Mouse (Mus musculus) left cerebral cortex, adult 8-10 months (tissue): ENCODE results near the gene Rnpepl1. TPM values are rescaled to one million over a fixed set of nuclear protein-coding genes. Genes with fewer than 3 reads are reported as not detected.
A peak's percentile ranks its signal among the peaks of the same experiment; 100 is the strongest.

Experiments
- DNase-seq, 2 experiments: peaks; one replicate each; pipeline ENCODE4 v3.0.0; 2022; ENCODE audit warnings: low spot score in 2 of 2
- total RNA-seq, 4 experiments: library from RNA; stranded (reverse); gene quantifications; 2 replicates each; pipeline ENCODE4 v1.2.4; 2022

Gene Rnpepl1
- total RNA-seq, 4 experiments from 2014 or later = 34.8 to 42.8 (median 36.7) TPM

- DNase-seq = peak; percentile 64 to 87
Observed at GRCm38 (mm10) chr1:92906779-92907631, 3.6 kb upstream of the Rnpepl1 start, which contains the start of gene Dusp28. TSS of gene Dusp28 (plus strand) at chr1:92906981.

GRCm38 (mm10) chr1:92907632-92908360 is 2.8 kb upstream of the Rnpepl1 start:
- DNase-seq = no peak

DNA sequence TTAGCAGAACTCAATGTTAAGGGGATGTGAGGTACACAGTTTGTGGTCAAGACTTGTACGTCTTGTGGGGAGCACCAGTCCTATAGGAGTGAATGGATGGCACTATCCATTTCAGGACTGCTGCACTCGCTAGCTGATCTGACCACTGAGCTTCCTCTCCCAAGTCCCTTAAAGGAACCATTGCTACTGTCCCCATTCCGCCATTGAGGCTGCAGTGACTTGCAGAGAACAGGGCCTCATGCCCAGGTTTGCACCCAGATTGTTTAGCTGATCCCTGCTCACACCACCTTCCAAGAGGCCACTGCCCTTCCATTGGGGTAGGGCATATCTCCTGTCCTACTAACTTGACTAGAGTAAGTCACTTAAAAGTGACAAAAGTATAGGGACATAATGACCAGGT is 1.9 kb upstream of the Rnpepl1 start:
- no peak for DNase-seq

DNA sequence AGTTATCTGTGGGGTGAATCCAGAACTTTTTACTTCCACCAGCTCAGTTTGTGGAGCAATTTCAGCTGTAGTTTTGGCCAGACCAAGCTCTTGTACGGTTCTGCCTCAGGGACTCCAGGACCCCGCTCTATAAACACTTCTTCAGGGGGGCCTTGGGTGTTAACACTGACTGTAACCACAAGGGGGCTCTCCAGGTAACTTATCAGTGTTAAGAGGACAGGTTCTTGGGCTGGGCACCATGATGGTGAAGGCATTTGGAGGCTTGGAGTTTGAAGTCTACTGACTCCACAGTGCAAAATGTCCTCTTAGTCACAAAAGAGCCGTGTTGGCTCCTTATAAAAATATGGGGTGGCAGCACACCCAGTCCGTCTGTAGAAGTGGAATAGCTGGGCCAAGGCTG is 1.5 kb upstream of the Rnpepl1 start:
- DNase-seq = no peak

GRCm38 (mm10) chr1:92910925-92911720 is 540 bp downstream of the Rnpepl1 start:
- DNase-seq = peak; percentile 51 to 64

GRCm38 (mm10) chr1:92911721-92912138 is 1.1 kb downstream of the Rnpepl1 start:
- DNase-seq = no peak

DNA sequence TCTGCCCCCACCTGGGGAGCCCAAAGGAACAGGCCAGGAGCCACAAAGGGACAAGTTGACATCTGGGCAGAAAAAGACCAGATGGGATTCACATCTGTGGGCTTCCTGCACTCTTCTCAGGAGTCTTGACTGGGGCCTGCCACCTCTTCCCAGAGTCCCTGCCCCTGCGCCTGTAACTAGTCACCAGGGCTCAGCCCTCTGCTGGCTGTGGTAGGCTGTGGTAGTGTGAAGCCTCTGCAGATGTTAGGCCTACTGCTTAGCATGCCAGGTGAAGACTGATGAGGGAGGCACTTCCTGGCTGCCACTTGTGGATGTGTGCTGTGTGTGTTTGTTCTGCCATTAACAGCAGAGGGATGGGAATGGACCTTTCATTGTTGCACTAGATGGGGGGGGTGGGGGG is 1.7 kb downstream of the Rnpepl1 start:
- DNase-seq = no peak

GRCm38 (mm10) chr1:92914239-92914638 is 3.7 kb downstream of the Rnpepl1 start:
- DNase-seq = no peak

GRCm38 (mm10) chr1:92914993-92915392 is 4.4 kb downstream of the Rnpepl1 start:
- DNase-seq = no peak

- DNase-seq = no peak
Observed at GRCm38 (mm10) chr1:92916725-92917124, 6.1 kb downstream of the Rnpepl1 start.

- DNase-seq = no peak
Observed at GRCm38 (mm10) chr1:92919151-92919550, 8.6 kb downstream of the Rnpepl1 start.

DNA sequence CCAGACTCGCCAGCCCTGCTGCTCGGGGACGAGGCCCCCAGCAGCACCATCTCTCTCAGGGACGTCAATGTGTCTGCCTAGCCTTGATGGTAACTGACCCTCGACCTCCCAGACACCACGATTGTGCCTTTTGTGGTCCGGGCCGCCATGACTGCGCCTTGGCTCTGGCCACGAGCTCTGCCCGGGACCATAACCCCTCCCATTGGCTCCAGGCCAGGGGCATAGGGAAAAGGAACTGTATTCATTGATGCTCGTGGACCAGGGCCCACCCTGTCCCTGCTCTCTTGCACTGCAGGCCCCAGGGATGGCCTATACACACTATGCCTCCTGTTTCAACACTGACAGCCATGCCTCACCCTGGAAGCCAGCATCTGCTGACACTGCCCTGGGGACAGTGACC is 9.2 kb downstream of the Rnpepl1 start:
- DNase-seq = no peak

DNA sequence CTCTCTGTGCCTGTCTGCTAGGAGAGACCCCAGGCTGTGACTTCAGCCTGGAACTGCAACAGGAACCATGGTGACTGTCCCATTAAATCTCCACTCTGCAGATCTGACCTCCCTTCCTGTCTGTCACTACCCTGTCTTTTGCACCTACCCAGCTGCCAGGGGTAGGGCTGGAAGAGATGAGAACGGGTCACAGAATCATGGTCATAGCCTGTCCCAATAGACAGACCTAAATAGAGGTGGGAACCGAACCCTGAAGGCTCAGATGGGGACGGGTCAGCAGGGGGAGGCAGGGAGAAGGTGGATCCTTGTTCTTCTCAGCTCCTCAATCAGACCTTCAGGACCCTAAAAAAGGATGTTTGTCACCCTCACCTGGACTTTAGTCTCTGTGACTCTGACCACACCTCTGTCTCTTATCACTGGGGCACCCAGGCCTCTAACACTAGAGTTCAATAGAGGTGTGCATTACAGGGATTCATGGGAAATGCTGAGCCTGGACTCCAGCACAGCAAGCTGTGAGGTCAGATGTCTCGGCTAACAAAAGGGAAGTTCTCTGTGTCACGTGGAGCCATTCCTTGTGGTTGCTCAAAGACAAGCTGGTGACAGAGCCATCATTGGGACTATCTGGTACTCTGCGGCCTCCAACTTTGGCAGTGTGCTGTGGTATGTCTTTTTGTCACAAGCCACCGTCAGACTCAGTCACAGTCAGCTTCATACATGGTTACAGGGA is 10.1 kb downstream of the Rnpepl1 start:
- no peak for DNase-seq

- no peak for DNase-seq
Observed at GRCm38 (mm10) chr1:92921496-92921895, 10.9 kb downstream of the Rnpepl1 start.

DNA sequence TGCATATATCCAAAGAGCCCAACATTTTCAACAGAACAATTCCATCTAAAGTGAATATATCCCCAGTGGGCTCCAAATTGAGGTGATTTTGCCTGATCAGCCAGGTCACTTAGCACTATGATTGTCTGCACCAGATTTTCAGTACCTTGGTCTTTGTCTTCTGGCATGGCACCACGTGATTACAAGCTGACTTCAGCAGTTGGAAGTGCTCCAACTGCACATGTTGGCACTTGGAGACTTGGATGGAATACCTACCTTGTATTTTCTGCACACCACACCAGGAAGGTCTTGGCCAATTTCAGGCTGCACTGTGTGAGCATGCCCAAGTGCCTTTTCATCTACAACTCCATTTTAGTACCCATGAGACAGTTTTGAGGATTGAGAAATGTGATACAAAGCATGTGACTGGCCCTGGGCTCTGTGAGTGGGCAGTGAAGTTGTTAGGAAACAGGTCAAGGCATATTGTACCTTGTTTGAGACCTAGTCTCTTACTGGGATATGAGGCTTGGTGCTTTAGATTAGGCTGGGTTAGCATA is 19.7 kb downstream of the Rnpepl1 start:
- no peak for DNase-seq

DNA sequence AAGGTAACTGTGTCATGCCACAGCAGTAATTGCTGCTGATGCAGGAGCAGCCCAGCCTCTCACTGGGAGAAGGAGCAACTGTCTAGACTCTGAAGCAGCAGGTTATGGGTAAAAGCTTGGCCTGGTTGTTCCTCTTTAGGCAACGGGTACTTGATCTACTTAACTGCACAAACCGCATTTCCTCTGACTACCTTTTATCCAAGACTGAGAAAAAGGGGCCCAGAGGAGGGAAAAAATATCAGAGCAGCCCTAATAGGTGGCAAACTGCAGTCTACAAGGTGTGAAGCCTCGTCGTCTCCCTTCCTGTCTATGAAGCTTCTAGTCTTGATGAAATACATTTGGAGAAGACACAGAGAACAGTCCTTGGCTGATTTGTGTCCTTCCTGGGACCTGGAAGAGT is 23.0 kb downstream of the Rnpepl1 start:
- DNase-seq = no peak

GRCm38 (mm10) chr1:92934182-92934827 is 23.7 kb downstream of the Rnpepl1 start, which contains the start of gene Capn10:
TSS of gene Capn10 (plus strand) at chr1:92934376.
- DNase-seq = peak; percentile 95 to 96

GRCm38 (mm10) chr1:92935054-92935962 is 24.7 kb downstream of the Rnpepl1 start:
- no peak for DNase-seq

GRCm38 (mm10) chr1:92935977-92936376 is 25.4 kb downstream of the Rnpepl1 start:
- DNase-seq = no peak
